Mouse (Mus musculus) ovary, postnatal 14 days (tissue): Measurements from ENCODE around the gene Olfr998.
"Not testable (repeated sequence)": the region's sequence is repeated elsewhere in the genome, so short reads cannot be mapped to it uniquely, and the experiment has no call there.

Experiments used
- DNase-seq: peaks from one replicate; pipeline ENCODE4 v3.0.0; 2022; ENCODE audit warnings: low spot score

Gene Olfr998

DNA sequence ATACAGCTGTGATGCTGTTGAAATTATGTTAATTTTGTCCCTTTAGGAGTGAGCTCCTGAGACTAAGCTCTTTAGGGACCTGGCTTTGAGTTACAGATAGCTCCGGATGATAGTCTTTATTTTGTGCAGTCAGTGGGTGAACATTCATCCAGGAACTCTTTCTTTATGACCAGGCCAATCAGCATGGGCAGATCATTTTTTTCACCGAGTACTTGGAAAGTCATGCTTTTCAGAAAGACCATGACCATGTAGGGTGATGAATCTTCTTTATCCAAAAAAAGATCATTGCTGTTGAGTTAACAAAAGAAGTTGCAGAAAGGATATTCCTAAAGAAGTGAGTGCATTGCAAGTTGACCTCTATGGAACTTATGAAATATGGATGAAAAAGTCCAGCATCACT lies at the start of gene Olfr998:
Gene Olfr998 (plus strand): TSS at position 301 of the 400 bp plus-strand sequence.
- DNase-seq = not testable (repeated sequence)

DNA sequence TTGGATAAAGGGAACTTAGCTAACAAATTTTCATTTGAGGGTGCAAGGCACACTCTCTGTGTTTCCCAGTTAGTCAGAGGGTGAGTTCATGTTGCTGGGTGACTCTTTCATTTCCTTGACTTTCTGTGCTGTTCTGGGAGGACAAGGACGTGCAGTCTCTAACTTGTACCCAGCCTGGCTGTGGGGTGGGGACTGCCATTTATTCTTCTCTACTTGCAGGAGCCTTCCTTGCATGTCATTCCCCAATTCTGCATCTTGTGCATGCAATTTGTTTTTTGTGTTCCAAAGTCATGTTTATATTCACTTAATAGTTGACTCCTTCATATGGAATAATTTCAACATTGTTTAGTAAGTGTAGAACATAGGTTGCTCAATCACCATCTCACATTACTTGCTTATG lies 33.9 kb upstream of the Olfr998 start:
- DNase-seq = no peak

DNA sequence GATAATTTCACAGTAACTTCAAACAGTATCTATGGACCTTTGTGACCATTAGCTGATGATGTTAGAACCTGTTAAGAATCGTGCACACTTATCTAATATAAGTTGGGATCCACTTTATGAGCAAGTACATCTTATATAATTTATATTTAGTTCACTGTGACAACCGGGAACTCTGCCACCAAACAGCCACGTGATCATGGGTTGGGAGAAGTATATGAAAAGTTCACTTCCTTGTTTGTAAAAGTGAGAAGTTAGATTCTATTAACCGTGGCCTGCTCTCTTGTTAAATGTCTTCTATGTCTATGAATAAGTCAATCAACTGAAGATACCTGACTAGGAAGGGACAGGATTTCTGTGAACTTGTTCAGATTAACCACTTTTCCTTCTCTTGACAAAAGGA lies 28.5 kb upstream of the Olfr998 start:
- DNase-seq = no peak

DNA sequence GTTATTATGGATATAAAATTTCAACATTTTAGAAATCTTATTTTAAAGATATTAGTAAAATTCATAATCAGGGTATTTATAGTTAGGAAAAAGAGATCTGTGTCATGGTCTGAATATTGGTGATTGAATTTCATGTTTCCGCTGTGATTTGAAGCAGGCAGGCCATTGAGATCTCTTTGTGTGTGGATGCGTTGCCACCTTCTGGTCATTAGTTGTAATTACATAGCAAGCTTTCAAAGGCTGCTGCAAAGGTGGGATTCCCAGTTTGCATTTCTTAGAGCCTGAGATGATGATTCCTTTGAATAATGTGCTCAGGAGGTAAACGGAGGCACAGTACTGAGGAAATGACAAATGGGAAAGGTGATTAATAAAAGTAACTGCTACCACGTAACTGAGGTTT lies 27.6 kb upstream of the Olfr998 start:
- peak; percentile 18 for DNase-seq

DNA sequence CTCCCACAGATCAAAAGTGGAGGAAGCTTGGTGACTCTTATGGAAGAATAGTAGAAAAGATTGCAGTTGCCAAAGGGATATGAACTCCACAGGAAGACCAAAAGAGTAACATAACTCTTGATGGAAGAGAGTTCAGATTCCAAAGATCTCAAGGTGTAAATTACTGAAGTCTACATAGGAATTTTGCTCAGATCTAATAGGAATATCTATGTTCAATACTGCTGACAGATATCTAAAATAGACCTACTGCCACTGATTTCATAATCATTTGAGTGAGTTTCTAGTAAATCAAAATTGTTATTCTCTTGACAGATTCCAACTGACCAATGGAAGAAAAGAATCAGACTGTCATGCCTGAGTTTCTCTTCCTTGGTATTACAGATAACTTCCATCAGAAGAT lies 9.8 kb upstream of the Olfr998 start, which contains the start of gene Olfr996:
Gene Olfr996 (plus strand): TSS at position 301 of the 400 bp plus-strand sequence.
- DNase-seq = no peak

DNA sequence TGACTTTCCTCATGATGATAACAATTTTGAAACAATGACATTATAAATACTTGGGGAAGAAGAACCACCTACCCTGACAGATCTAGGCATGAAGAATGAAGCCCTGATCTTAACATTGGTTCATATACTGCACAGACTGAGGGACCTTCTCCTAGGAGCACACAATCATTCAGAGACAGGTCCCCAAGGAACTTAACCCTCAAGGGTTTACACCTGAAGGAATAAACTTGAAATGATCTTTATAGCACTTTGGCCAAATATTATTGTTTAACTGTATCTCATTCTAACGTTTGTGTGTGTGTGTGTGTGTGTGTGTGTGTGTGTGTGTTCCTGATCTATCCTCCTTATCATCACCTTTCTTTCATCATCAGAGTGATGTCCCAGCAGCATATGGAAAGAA lies 23.1 kb downstream of the Olfr998 start, which contains the start of gene Olfr1000:
Gene Olfr1000 (minus strand): TSS at position 101 of the 400 bp plus-strand sequence.
- no peak for DNase-seq
